Mouse (Mus musculus): Measurements from ENCODE around the gene Znrf1. TPM values are rescaled to one million over a fixed set of nuclear protein-coding genes. Genes with fewer than 3 reads are reported as not detected.

Gene Znrf1
- polyA plus RNA-seq, 1 experiment from 2014 or later, result 14.8 TPM

GRCm38 (mm10) chr8:111566326-111566725 is 30.4 kb downstream of the Znrf1 start:
- no peak for DNase-seq (ENCODE audit: low spot score)
- ATAC-seq (ENCODE audit: low FRiP score, low TSS enrichment), result 0 out of 2 replicates have a peak, but pooled peaks have one; percentile 26
- H3K4me3 ChIP-seq (ENCODE audit: low read depth, low read length), result no peak overlapping the region
- H3K9me3 ChIP-seq (ENCODE audit: control insufficient read depth, low read length), result no peaks in the 10 kb centered on the region
- 0 out of 2 replicates have a peak overlapping the region, but pooled peaks have one; percentile 18 for H3K27ac ChIP-seq (replicated peaks)
- no peaks in the 10 kb centered on the region for H3K36me3 ChIP-seq (ENCODE audit: control insufficient read depth, insufficient read depth, low read length)
- no peaks in the 10 kb centered on the region for H3K4me1 ChIP-seq (replicated peaks; ENCODE audit: control insufficient read depth, insufficient read depth)
- H3K9ac ChIP-seq (ENCODE audit: low read length), result no peak overlapping the region
- TF ChIP-seq EP300 (optimal IDR thresholded peaks at IDR 0.05), result no peak
- no peak for TF ChIP-seq CTCF (IDR thresholded peaks at IDR 0.05; ENCODE audit: low read depth)
- no peak overlapping the region for H3K4me2 ChIP-seq (replicated peaks; ENCODE audit: low read depth)
- no peaks in the 10 kb centered on the region for H3K27me3 ChIP-seq (ENCODE audit: control insufficient read depth, insufficient read depth, low read length)
- 55% methylated on average over 9 of the region's 9 CpGs for WGBS

- Histone ChIP-seq H3K36me3 (ENCODE audit: control insufficient read depth, insufficient read depth, low read length) (no peaks in the 10 kb centered on the region), H3K4me2 (replicated peaks; ENCODE audit: low read depth) (no peak overlapping the region), H3K4me3 (ENCODE audit: low read depth, low read length) (no peak overlapping the region), H3K9ac (ENCODE audit: low read length) (no peak overlapping the region), H3K9me3 (ENCODE audit: control insufficient read depth, low read length) (no peaks in the 10 kb centered on the region), H3K27me3 (ENCODE audit: control insufficient read depth, insufficient read depth, low read length) (no peaks in the 10 kb centered on the region), H3K4me1 (replicated peaks; ENCODE audit: control insufficient read depth, insufficient read depth) (no peaks in the 10 kb centered on the region), H3K27ac (replicated peaks) (0 out of 2 replicates have a peak overlapping the region, but pooled peaks have one; percentile 24)
- ATAC-seq (ENCODE audit: low FRiP score, low TSS enrichment) (no peak), DNase-seq (ENCODE audit: low spot score) (no peak)
- TF ChIP-seq CTCF (IDR thresholded peaks at IDR 0.05; ENCODE audit: low read depth) (no peak), EP300 (optimal IDR thresholded peaks at IDR 0.05) (no peak)
- WGBS, result 42% methylated on average over 3 of the region's 3 CpGs
These were observed 31.7 kb downstream of the Znrf1 start for GRCm38 (mm10) chr8:111567571-111567970.

DNA sequence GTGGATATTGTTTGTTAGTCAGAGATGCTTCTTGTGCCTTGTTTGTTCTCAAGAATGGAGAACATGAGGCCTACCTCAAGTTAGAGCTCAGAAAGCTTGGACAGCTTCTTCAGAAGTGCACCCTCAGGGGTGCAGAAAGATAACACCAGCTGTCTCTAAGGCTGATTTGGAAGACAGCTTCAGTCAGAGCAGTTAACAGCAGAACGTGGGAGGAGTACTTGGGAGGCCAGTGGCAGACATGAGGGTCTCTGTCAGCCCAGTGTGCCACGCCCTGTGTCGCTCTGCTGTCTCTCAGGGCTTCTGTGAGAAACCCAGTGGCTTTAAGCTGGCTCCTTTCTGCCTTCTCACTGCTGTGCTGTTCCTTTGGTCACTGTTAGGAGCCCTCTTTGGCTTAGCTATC is 32.1 kb downstream of the Znrf1 start:
- Histone ChIP-seq H3K4me2 (replicated peaks; ENCODE audit: low read depth) (no peak overlapping the region), H3K4me1 (replicated peaks; ENCODE audit: control insufficient read depth, insufficient read depth) (no peaks in the 10 kb centered on the region), H3K27ac (replicated peaks) (no peak overlapping the region), H3K4me3 (ENCODE audit: low read depth, low read length) (no peak overlapping the region), H3K36me3 (ENCODE audit: control insufficient read depth, insufficient read depth, low read length) (no peaks in the 10 kb centered on the region), H3K9me3 (ENCODE audit: control insufficient read depth, low read length) (no peaks in the 10 kb centered on the region), H3K9ac (ENCODE audit: low read length) (no peak overlapping the region), H3K27me3 (ENCODE audit: control insufficient read depth, insufficient read depth, low read length) (no peaks in the 10 kb centered on the region)
- 59% methylated on average over 3 of the region's 3 CpGs for WGBS
- TF ChIP-seq EP300 (optimal IDR thresholded peaks at IDR 0.05) (no peak), CTCF (IDR thresholded peaks at IDR 0.05; ENCODE audit: low read depth) (no peak)
- ATAC-seq (ENCODE audit: low FRiP score, low TSS enrichment) (no peak), DNase-seq (ENCODE audit: low spot score) (no peak)

GRCm38 (mm10) chr8:111569926-111570325 is 34.0 kb downstream of the Znrf1 start:
- DNase-seq (ENCODE audit: low spot score) (no peak), ATAC-seq (ENCODE audit: low FRiP score, low TSS enrichment) (no peak)
- Histone ChIP-seq H3K4me3 (ENCODE audit: low read depth, low read length) (no peak overlapping the region), H3K4me1 (replicated peaks; ENCODE audit: control insufficient read depth, insufficient read depth) (no peaks in the 10 kb centered on the region), H3K27me3 (ENCODE audit: control insufficient read depth, insufficient read depth, low read length) (no peaks in the 10 kb centered on the region), H3K27ac (replicated peaks) (no peak overlapping the region), H3K9ac (ENCODE audit: low read length) (no peak overlapping the region), H3K9me3 (ENCODE audit: control insufficient read depth, low read length) (no peaks in the 10 kb centered on the region), H3K36me3 (ENCODE audit: control insufficient read depth, insufficient read depth, low read length) (no peaks in the 10 kb centered on the region), H3K4me2 (replicated peaks; ENCODE audit: low read depth) (no peak overlapping the region)
- TF ChIP-seq CTCF (IDR thresholded peaks at IDR 0.05; ENCODE audit: low read depth) (no peak), EP300 (optimal IDR thresholded peaks at IDR 0.05) (no peak)
- 81% methylated on average over 4 of the region's 4 CpGs for WGBS

DNA sequence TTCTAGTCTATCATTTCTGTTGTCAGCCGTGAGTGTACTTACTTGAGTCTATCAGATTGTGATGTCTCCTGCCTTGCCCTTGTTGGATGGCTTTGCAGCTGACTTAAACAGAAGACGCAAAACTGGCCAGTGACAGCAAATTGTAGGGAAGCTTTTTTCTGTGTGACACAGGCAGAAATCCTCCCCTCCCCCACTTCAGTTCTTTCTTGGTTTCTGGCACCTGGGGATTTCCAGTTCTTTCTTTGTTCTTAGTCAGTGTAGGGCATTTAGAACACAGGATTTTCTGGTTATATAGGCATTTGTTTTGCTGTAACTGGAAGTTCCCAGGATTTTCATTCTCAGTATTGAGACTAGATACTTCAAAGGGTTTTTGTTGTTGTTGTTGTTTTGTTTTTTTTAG is 34.5 kb downstream of the Znrf1 start:
- Histone ChIP-seq H3K27me3 (ENCODE audit: control insufficient read depth, insufficient read depth, low read length) (no peaks in the 10 kb centered on the region), H3K27ac (replicated peaks) (no peak overlapping the region), H3K4me2 (replicated peaks; ENCODE audit: low read depth) (no peak overlapping the region), H3K4me1 (replicated peaks; ENCODE audit: control insufficient read depth, insufficient read depth) (no peaks in the 10 kb centered on the region), H3K9me3 (ENCODE audit: control insufficient read depth, low read length) (no peaks in the 10 kb centered on the region), H3K9ac (ENCODE audit: low read length) (no peak overlapping the region), H3K36me3 (ENCODE audit: control insufficient read depth, insufficient read depth, low read length) (no peaks in the 10 kb centered on the region), H3K4me3 (ENCODE audit: low read depth, low read length) (no peak overlapping the region)
- ATAC-seq (ENCODE audit: low FRiP score, low TSS enrichment) (no peak), DNase-seq (ENCODE audit: low spot score) (no peak)
- WGBS, result 67% methylated on average over 2 of the region's 2 CpGs
- no peak for TF ChIP-seq CTCF (IDR thresholded peaks at IDR 0.05; ENCODE audit: low read depth)
- no peak for TF ChIP-seq EP300 (optimal IDR thresholded peaks at IDR 0.05)

GRCm38 (mm10) chr8:111571661-111572060 is 35.8 kb downstream of the Znrf1 start:
- DNase-seq (ENCODE audit: low spot score) (no peak), ATAC-seq (ENCODE audit: low FRiP score, low TSS enrichment) (no peak)
- H3K27ac ChIP-seq (replicated peaks), result no peak overlapping the region
- H3K4me2 ChIP-seq (replicated peaks; ENCODE audit: low read depth), result no peak overlapping the region
- H3K27me3 ChIP-seq (ENCODE audit: control insufficient read depth, insufficient read depth, low read length), result no peaks in the 10 kb centered on the region
- no peaks in the 10 kb centered on the region for H3K9me3 ChIP-seq (ENCODE audit: control insufficient read depth, low read length)
- H3K9ac ChIP-seq (ENCODE audit: low read length), result no peak overlapping the region
- no peak for TF ChIP-seq EP300 (optimal IDR thresholded peaks at IDR 0.05)
- no peak for TF ChIP-seq CTCF (IDR thresholded peaks at IDR 0.05; ENCODE audit: low read depth)
- no peak overlapping the region for H3K4me3 ChIP-seq (ENCODE audit: low read depth, low read length)
- no peaks in the 10 kb centered on the region for H3K4me1 ChIP-seq (replicated peaks; ENCODE audit: control insufficient read depth, insufficient read depth)
- 82% methylated on average over 10 of the region's 10 CpGs for WGBS
- no peaks in the 10 kb centered on the region for H3K36me3 ChIP-seq (ENCODE audit: control insufficient read depth, insufficient read depth, low read length)

Data from stomach, postnatal 0 days (tissue).